Mouse (Mus musculus) hindbrain, embryonic 10.5 days (tissue): ENCODE measurements around the gene L1cam. TPM values are rescaled to one million over a fixed set of nuclear protein-coding genes. Genes with fewer than 3 reads are reported as not detected.

ENCODE experiments used
- DNase-seq: peaks from one replicate; pipeline ENCODE4 v3.0.0-alpha.2; 2017; ENCODE audit warnings: low spot score
- H3K27ac ChIP-seq: fragments of 300-500 bp; sonication (generic); 2 replicates; pipeline ENCODE4 v1.5.1; 2016; ENCODE audit warnings: mild to moderate bottlenecking, moderate library complexity
- H3K27me3 ChIP-seq: fragments of 300-500 bp; sonication (generic); 2 replicates; pipeline ENCODE4 v1.6.1; 2016; ENCODE audit warnings: mild to moderate bottlenecking; ENCODE audit not compliant: poor library complexity, insufficient read depth, severe bottlenecking
- H3K36me3 ChIP-seq: fragments of 300-500 bp; sonication (generic); 2 replicates; pipeline ENCODE4 v1.6.1; 2016; ENCODE audit warnings: mild to moderate bottlenecking, moderate library complexity
- H3K4me1 ChIP-seq: fragments of 300-500 bp; sonication (generic); replicated peaks from 2 replicates; pipeline ENCODE4 v1.6.1; 2016; ENCODE audit warnings: mild to moderate bottlenecking
- H3K4me3 ChIP-seq: fragments of 300-500 bp; sonication (generic); 2 replicates; pipeline ENCODE4 v1.5.1; 2016; ENCODE audit warnings: mild to moderate bottlenecking, moderate library complexity
- H3K9me3 ChIP-seq: fragments of 300-500 bp; sonication (generic); 2 replicates; pipeline ENCODE4 v1.6.1; 2016; ENCODE audit warnings: mild to moderate bottlenecking, moderate library complexity
- WGBS: fragments of 180-500 bp; shearing (Covaris S2); methylation state at CpG from one replicate; pipeline ENCODE4 v1.1.7; 2016; 5-methylcytosine and 5-hydroxymethylcytosine counted together
- polyA plus RNA-seq: library from polyadenylated mRNA; unstranded; fragments of >200 nt; fragmentation: Nextera tagmentation; extraction: Ambion mirVana; gene quantifications from 2 replicates; pipeline ENCODE4 v1.2.1, GENCODE M21; 2016

Gene L1cam
- polyA plus RNA-seq, result 13.4 and 26.1 TPM in 2 replicates

DNA sequence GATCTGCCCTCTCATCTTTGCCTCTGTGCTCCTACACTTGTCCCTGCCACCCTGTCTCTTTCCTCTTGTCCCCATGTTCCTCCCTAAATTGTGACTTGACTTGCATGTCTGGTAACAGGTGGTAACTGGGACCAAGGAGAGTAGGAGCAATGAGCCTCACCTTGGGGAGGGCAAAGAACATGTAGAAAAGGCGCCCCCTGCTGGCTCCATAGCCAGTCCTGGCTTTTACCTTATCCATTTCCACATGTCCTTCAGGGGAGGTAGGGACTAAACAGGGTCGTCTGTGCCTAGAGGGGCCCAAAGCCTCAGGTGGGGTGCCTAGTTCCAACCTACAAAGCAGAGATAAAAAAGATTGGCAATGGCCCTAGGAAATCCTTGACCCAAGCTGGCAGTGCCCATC, at the start of gene L1cam:
Gene L1cam (minus strand): TSS at position 387 of the 400 bp plus-strand sequence.
- Histone ChIP-seq H3K9me3 (no peaks in the 10 kb centered on the region), H3K4me1 (no peaks in the 10 kb centered on the region), H3K27me3 (no peaks in the 10 kb centered on the region), H3K27ac (no peak within 1 kb of the TSS), H3K4me3 (no peak within 1 kb of the TSS), H3K36me3 (no peaks in the 10 kb centered on the region)
- DNase-seq, result peak; percentile 27
- 26% methylated on average over 2 of the region's 2 CpGs for WGBS

DNA sequence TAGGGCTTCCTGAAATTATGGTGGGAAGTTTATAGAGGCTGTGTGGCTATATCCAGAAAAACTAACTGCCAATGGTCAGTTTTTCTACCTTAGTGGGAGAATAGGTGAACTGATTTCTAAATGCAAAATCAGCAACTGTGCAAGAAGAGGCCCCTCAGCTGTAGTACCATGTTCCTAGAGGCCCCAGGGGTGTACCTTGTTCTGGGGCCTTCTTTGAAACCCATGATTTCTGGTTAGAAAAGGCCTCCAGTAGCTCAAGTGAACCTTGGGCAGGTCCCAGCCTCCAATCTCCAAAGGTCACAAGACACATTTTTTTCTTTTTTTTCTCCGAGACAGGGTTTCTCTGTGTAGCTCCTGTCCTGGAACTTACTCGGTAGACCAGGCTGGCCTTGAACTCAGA, 46.4 kb upstream of the L1cam start:
- whole genome bisulfite sequencing, result 97% methylated on average over 2 of the region's 2 CpGs
- H3K4me1 ChIP-seq, result no peaks in the 10 kb centered on the region
- no peaks in the 10 kb centered on the region for H3K9me3 ChIP-seq
- H3K27ac ChIP-seq, result no peak overlapping the region
- no peaks in the 10 kb centered on the region for H3K27me3 ChIP-seq
- no peak for DNase-seq
- H3K4me3 ChIP-seq, result no peak overlapping the region
- peaks cover 65% of the 10 kb centered on the region for H3K36me3 ChIP-seq

DNA sequence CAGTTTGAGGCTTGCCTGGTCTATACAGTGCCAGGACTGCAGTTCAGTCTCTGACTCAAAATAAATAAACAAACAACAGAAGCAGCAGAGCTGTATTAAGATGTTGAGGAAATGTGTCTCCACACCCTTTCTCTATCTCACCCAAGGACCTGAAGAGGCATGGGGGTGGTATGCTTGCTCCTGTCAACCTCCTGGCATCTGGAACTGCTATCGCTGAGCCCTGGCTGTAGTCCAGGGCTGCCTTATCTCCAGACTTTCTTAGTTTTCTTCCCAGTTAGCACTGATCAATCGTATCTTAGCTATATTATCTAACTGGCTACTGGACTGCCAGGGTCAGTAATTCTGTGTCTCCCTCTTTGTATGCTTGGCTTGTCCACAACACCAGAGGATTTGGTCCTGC, 46.0 kb upstream of the L1cam start:
- H3K9me3 ChIP-seq, result no peaks in the 10 kb centered on the region
- WGBS, result 89% methylated on average over 2 of the region's 2 CpGs
- peaks cover 60% of the 10 kb centered on the region for H3K36me3 ChIP-seq
- H3K27me3 ChIP-seq, result no peaks in the 10 kb centered on the region
- no peaks in the 10 kb centered on the region for H3K4me1 ChIP-seq
- no peak for DNase-seq
- no peak overlapping the region for H3K27ac ChIP-seq
- H3K4me3 ChIP-seq, result no peak overlapping the region

DNA sequence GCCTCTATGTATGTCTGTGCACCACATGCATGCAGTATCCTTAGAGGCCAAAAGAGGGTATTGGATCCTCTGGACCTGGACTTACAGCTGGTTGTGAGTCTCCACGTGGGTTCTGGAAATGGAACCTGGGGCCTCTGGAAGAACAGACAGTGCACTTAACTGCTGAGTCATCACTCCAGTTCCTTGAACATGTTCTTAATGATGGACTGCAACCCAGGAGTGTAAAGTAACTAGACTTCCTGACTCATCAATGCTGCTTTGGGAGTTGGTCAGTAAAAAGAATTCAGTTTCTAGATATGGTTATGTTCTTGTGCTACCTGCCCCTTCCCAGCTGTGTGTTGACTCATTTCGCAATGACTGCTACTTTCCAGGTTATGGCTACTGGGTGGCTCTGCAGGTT, 36.0 kb upstream of the L1cam start:
- H3K9me3 ChIP-seq, result no peaks in the 10 kb centered on the region
- WGBS, result 83% methylated on average over 2 of the region's 2 CpGs
- no peak overlapping the region for H3K4me3 ChIP-seq
- no peaks in the 10 kb centered on the region for H3K27me3 ChIP-seq
- H3K27ac ChIP-seq, result no peak overlapping the region
- no peaks in the 10 kb centered on the region for H3K36me3 ChIP-seq
- DNase-seq, result no peak
- H3K4me1 ChIP-seq, result no peaks in the 10 kb centered on the region

DNA sequence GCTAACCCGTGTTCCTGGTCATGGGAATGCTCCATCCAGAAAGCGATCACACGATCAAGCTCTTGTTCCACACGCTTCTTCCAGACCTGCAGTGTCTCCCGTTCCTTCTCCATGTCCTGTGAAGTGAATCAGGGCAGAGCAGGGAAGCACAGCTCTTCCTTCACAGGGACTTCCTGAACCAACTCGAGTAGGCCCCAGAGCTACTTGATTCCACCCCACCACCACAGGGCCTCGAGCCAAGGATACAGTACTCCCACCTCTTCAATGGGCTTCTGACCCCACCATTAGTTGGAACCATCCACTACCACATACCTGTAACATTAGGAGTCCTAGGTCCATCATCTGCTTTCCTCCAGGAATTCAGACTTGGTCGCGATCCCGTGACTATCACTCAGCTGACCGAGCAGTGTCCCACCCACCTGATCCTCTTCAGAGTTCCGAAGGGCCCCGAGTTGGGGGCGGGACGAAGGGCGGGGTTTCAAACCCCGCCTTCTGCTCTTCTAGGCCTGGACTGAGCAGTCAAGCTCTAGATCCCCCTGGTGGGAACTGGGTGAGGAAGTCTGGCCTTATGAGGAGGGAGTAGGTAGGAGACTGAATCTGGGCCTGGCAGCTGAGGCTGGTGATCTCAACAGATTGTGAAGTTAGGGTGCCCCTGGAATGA, 34.6 kb upstream of the L1cam start, which contains the start of gene Renbp:
Gene Renbp (minus strand): TSS at position 449 of the 661 bp plus-strand sequence.
- peak within 1 kb of the TSS; percentile 33 for H3K4me3 ChIP-seq
- WGBS, result 41% methylated on average over 17 of the region's 17 CpGs

DNA sequence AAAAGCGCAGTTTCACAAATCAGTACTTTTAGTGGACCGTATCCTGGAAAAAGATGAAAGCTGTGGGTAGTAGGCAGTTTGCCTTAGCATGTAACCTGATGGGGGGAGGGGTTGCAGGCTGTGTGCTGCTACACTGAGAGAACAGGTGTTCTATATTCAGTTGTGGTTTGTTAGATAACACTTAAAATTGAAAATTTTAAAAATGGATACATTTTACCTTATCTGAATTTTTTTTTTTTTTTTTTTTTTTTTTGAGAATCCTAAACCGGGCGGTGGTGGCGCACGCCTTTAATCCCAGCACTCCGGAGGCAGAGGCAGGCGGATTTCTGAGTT, 26.6 kb upstream of the L1cam start:
- Histone ChIP-seq H3K4me1 (peaks cover 6% of the 10 kb centered on the region; the same call in 1 of the 2 replicates), H3K27me3 (no peaks in the 10 kb centered on the region), H3K4me3 (peak overlapping the region; percentile 62), H3K9me3 (no peaks in the 10 kb centered on the region), H3K36me3 (peaks cover 26% of the 10 kb centered on the region), H3K27ac (peak overlapping the region; percentile 89)
- WGBS, result 76% methylated on average over 8 of the region's 8 CpGs
- DNase-seq, result no peak

More for the DNA sequence above, 34.6 kb upstream of the L1cam start, which contains the start of gene Renbp:
- DNase-seq, result peak; percentile 55
- H3K27ac ChIP-seq, result no peak within 1 kb of the TSS
- no peaks in the 10 kb centered on the region for H3K9me3 ChIP-seq
- no peaks in the 10 kb centered on the region for H3K27me3 ChIP-seq
- H3K4me1 ChIP-seq, result no peaks in the 10 kb centered on the region
- no peaks in the 10 kb centered on the region for H3K36me3 ChIP-seq

DNA sequence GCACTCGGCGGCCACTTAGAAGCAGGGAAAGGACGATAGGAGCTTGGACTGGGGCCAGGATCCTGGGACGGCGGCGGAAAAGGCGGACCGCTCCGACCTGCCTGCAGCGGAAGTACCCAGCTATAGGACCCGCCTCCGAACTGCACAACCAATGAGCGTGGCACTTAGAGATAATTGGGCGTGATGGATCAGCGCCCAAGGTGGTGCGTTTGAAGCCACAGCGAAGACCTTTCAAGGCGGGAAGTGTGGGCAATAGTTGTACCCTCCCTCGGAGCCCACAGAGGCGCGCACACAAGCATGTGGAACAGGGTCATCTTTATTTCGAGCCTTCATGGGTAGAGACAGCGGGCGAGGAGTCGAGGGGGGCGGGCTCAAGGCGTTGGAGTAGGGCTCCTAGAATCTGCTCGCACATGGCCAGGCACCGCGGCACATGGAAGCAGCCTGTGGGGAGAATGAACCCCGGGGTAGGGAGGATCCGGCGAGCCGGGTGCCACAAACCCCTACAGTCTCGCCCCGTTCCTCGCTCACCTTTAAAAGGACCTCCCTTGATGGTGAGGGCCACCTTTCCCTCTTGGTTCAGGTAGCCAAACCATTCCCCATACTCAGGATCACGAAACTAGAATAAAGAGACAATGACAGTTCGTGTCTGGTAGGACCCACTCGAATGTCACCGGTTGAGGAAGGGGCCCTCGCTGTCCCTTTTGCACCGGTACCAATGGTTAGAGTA, 26.1 kb upstream of the L1cam start, which contains the start of the genes Arhgap4 and Naa10:
Gene Arhgap4 (minus strand): TSS at position 48 of the 727 bp plus-strand sequence.
Gene Naa10 (minus strand): TSS at position 122 of the 727 bp plus-strand sequence.
- no peaks in the 10 kb centered on the region for H3K9me3 ChIP-seq
- H3K4me1 ChIP-seq, result peaks cover 6% of the 10 kb centered on the region; the same call in 1 of the 2 replicates

DNA sequence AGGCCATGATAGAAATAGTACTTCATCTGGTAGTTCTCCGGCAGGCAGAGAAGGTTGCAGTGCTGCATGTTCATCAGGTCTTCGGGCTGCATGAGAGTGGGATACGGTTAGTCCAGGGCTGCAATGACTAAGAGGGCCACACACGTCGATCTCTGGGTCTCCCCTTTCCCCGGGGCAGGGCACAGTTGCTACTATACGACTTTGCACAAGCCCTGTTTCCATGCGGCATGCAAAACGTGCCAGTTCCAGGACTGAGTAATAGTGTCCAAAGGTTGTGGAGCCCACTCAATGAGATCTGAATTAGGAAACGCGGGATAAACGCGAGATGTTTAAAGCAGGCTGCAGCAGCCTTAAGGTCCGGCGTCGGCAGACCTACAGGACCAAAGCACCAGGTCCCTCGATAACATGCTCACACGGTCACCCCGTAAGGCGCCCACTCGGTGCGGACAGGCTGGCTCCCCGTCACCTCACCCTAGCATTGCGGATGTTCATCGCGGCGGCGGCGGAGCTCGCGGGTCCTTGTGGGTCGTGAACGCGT, 25.4 kb upstream of the L1cam start:
- no peak for DNase-seq
- peak overlapping the region; percentile 62 for H3K4me3 ChIP-seq
- no peaks in the 10 kb centered on the region for H3K9me3 ChIP-seq
- H3K27me3 ChIP-seq, result no peaks in the 10 kb centered on the region
- H3K27ac ChIP-seq, result peak overlapping the region; percentile 89
- peaks cover 33% of the 10 kb centered on the region for H3K36me3 ChIP-seq
- 16% methylated on average over 34 of the region's 34 CpGs for WGBS
- H3K4me1 ChIP-seq, result peaks cover 6% of the 10 kb centered on the region; the same call in 1 of the 2 replicates

More for the DNA sequence above, 26.1 kb upstream of the L1cam start, which contains the start of the genes Arhgap4 and Naa10:
- Histone ChIP-seq H3K27me3 (no peaks in the 10 kb centered on the region), H3K36me3 (peaks cover 31% of the 10 kb centered on the region), H3K4me3 (peak within 1 kb of the TSS; percentile 62), H3K27ac (peak within 1 kb of the TSS; percentile 89)
- 21% methylated on average over 43 of the region's 43 CpGs for WGBS
- DNase-seq, result peak; percentile 85

DNA sequence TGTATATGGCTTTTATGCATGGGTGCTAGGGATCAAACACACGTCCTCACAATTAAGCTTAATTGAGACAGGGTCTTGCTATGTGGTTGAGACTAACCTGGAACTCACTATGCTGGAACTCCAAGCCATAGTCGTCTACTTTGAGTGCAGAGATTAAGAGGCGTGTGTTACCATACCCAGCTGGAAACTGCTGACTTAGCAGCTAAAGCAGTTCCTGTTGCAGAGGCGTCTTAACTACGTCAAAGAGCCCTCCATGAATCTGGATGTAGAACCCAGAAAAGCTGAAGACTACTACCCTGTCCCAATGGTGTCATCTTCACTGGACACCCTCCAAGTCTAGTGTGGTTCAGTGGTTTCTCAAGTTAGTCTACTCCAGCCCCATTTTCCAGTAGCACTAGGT, 22.7 kb upstream of the L1cam start:
- no peak for DNase-seq
- peaks cover 33% of the 10 kb centered on the region for H3K36me3 ChIP-seq
- H3K27ac ChIP-seq, result no peak overlapping the region
- 90% methylated on average over 5 of the region's 5 CpGs for WGBS
- peaks cover 6% of the 10 kb centered on the region; the same call in 1 of the 2 replicates for H3K4me1 ChIP-seq
- no peak overlapping the region for H3K4me3 ChIP-seq
- H3K9me3 ChIP-seq, result no peaks in the 10 kb centered on the region
- no peaks in the 10 kb centered on the region for H3K27me3 ChIP-seq

DNA sequence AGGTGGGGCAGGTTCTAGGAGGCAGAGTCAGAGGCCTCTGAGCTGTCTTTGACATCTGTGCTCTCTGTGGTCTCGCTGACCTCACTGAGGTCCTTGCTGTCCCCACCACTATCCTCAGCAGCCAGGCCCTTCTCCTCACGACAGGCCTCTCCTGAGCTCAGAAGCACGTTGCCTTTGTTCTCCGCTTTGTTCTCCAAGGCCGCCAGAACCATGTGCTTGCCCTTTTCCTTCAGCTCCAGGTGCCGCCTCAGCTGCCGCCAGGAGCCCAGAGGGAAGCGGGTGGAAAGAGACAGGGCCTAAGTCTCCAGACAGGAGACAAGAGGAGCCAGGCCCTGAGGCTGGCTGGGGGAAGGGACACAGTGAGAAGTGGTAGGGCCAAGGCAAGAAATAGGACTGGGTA, 21.0 kb upstream of the L1cam start:
- no peak overlapping the region for H3K4me3 ChIP-seq
- no peak for DNase-seq
- peaks cover 33% of the 10 kb centered on the region for H3K36me3 ChIP-seq
- no peaks in the 10 kb centered on the region for H3K9me3 ChIP-seq
- no peak overlapping the region for H3K27ac ChIP-seq
- H3K27me3 ChIP-seq, result no peaks in the 10 kb centered on the region
- H3K4me1 ChIP-seq, result peaks cover 6% of the 10 kb centered on the region; the same call in 1 of the 2 replicates
- 78% methylated on average over 8 of the region's 8 CpGs for WGBS

DNA sequence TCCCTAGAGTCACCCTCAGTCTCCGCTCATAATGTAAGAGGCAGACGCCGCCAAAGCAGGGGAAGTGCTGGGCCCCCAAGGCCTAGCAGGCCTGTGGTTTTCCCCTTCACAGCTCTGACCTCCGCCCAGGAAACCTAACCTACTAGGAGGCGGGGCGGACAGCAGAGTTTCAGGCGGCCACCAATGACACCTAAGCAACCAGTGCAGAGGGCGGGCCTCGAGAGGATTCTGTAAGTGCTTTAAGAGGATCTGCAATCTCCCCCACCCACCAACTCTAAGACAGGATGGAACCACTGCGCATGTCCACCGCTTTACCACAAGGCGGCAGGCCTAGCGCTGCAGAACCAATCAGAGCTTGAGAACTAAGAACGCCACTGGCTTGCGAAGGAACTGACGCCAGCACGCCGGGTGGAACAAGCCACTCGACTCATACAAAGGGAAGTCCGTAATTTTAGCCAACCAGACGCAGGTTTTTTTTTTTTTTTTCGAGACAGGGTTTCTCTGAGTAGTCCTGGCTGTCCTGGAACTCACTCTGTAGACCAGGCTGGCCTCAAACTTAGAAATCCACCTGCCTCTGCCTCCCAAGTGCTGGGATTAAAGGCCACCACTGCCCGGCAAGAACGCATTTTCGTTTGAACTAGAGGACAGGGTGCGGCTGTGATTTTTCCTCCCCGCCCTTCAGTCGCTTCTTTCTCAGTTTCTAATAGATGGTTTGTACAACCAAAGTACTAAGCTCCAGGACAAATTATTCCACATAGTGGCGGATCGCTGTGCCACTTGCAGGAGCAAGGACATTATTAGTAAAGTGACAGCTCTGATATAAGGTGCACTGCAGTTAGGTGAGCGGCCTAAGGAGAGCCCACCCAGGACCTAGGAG, 19.2 kb upstream of the L1cam start:
- no peaks in the 10 kb centered on the region for H3K27me3 ChIP-seq
- H3K4me1 ChIP-seq, result peaks cover 6% of the 10 kb centered on the region
- H3K9me3 ChIP-seq, result no peaks in the 10 kb centered on the region
- 36% methylated on average over 31 of the region's 31 CpGs for WGBS
- H3K4me3 ChIP-seq, result peak overlapping the region; percentile 32
- peaks cover 33% of the 10 kb centered on the region for H3K36me3 ChIP-seq
- DNase-seq, result peak; percentile 89
- H3K27ac ChIP-seq, result peak overlapping the region; percentile 80

DNA sequence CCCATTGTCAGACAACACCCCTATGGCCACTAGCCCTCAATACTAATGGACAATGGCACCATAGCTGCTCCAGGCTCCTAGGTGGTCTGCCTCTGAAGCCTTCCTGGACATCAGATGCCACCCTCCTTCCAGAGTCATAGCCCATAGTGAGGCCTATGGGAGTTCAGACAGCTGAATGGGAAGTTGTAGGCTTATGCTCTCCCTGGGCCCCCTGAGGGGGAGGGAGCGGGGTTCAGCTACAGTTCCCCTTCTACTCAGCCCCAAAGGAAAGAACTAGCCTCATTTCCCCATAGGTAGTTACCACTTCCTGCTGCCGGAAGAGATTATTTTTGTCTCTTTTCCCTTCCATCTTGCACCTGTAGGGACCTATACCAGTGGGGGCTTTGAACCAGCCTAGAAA, 15.7 kb upstream of the L1cam start:
- no peak overlapping the region for H3K27ac ChIP-seq
- WGBS, result 83% methylated on average over 2 of the region's 2 CpGs
- no peak for DNase-seq
- H3K27me3 ChIP-seq, result no peaks in the 10 kb centered on the region
- H3K36me3 ChIP-seq, result no peaks in the 10 kb centered on the region
- H3K9me3 ChIP-seq, result no peaks in the 10 kb centered on the region
- no peak overlapping the region for H3K4me3 ChIP-seq
- H3K4me1 ChIP-seq, result peaks cover 6% of the 10 kb centered on the region
